Mouse (Mus musculus) heart, postnatal 0 days (tissue): Measurements from ENCODE around the gene Lsm14b.

Experiments used
- CTCF ChIP-seq: IDR thresholded peaks from 2 replicates; pipeline ENCODE4 v1.5.1; 2016; ENCODE audit warnings: antibody characterized with exemption, control low read depth, low read depth
- EP300 ChIP-seq: IDR thresholded peaks from 2 replicates; pipeline ENCODE4 v1.6.1; 2016; ENCODE audit warnings: antibody characterized with exemption, low read depth

GRCm38 (mm10) chr2:180063338-180064131 is 38.7 kb downstream of the Lsm14b start:
- no peak for TF ChIP-seq CTCF
- no peak for TF ChIP-seq EP300
